17 mouse cellular contexts compared by ENCODE assay signal in genomic region chr4:47205846-47206245, GRCm38 (mm10). TPM values are rescaled to one million over a fixed set of nuclear protein-coding genes. Genes with fewer than 3 reads are reported as not detected.
A peak's percentile ranks its signal among the peaks of the same experiment; 100 is the strongest.
DNase-seq lines count a peak whose midpoint lies in the region; ATAC-seq and TF ChIP-seq lines count a peak whose summit lies in the region.
"Had no signal": no experiment of that assay in that cellular context is flagged by ENCODE, and none has a peak within 500 bp of the region (broad histone marks: within the 10 kb centered on the region; RNA-seq: fewer than 3 reads in every experiment).

No protein-coding gene starts in this region.

- no peak for TF ChIP-seq CTCF in lung, postnatal 0 days (IDR thresholded peaks at IDR 0.05)

- no peak overlapping the region for H3K4me3 ChIP-seq in kidney, embryonic 15.5 days (replicated peaks)
- no peak overlapping the region for H3K4me3 ChIP-seq in lung, postnatal 0 days (ENCODE audit: low read depth, low read length)
- H3K4me3 ChIP-seq: forebrain, embryonic 15.5 days; neural tube, embryonic 12.5 days had no signal

- 54% methylated on average over 6 of the region's 6 CpGs for WGBS in kidney, embryonic 15.5 days
- 30% methylated on average over 6 of the region's 6 CpGs for WGBS in lung, postnatal 0 days

- H3K9me3 ChIP-seq in kidney, embryonic 15.5 days (replicated peaks), result no peaks in the 10 kb centered on the region
- no peaks in the 10 kb centered on the region for H3K9me3 ChIP-seq in lung, postnatal 0 days (ENCODE audit: low read length)
- H3K9me3 ChIP-seq: forebrain, embryonic 15.5 days; neural tube, embryonic 12.5 days had no signal

- intact Hi-C loops in heart, postnatal 14 days (cut with DNase I), result loop anchor here (5.0 kb wide), 2 partner anchors 46 to 54 kb away; no protein-coding TSS in a partner anchor

- ATAC-seq in kidney, embryonic 15.5 days (replicated peaks; ENCODE audit: low FRiP score), result no peak
- ATAC-seq in lung, postnatal 0 days, result peak; percentile 57
- ATAC-seq: forebrain, embryonic 15.5 days; hindbrain, postnatal 0 days had no signal

- H3K27ac ChIP-seq in kidney, embryonic 15.5 days, result peak overlapping the region; percentile 79
- no peak overlapping the region for H3K27ac ChIP-seq in lung, postnatal 0 days (ENCODE audit: low read length)
- H3K27ac ChIP-seq: forebrain, embryonic 15.5 days; hindbrain, postnatal 0 days; macrophage; neural tube, embryonic 12.5 days had no signal

- H3K27me3 ChIP-seq in kidney, embryonic 15.5 days, result peaks cover 55% of the 10 kb centered on the region
- H3K27me3 ChIP-seq in lung, postnatal 0 days (replicated peaks; ENCODE audit: insufficient read depth, low read length), result peaks cover 6% of the 10 kb centered on the region; the same call in 1 of the 2 replicates

- peak; percentile 94 for DNase-seq in heart, adult 11 months
- DNase-seq in heart, postnatal 14 days, result no peak
- DNase-seq in kidney, adult 11 months, result no peak
- DNase-seq in lung, postnatal 0 days (ENCODE audit: low spot score), result peak; percentile 36
- DNase-seq in lung, postnatal 25 days (ENCODE audit: low spot score), result no peak
- no peak for DNase-seq in right cerebral cortex, postnatal 25 days
- no peak for DNase-seq in urinary bladder, adult 2 months (ENCODE audit: low spot score)
- DNase-seq: cerebellum, adult 11 months; cerebellum, postnatal 14 days; layer of hippocampus, postnatal 36 days had no signal

- H3K4me1 ChIP-seq in kidney, embryonic 15.5 days, result peaks cover 37% of the 10 kb centered on the region
- H3K4me1 ChIP-seq in lung, postnatal 0 days (ENCODE audit: insufficient read depth, low read depth, low read length), result peaks cover 10% of the 10 kb centered on the region

- H3K36me3 ChIP-seq in kidney, embryonic 15.5 days, result no peaks in the 10 kb centered on the region
- H3K36me3 ChIP-seq in lung, postnatal 0 days (ENCODE audit: insufficient read depth, low read length), result no peaks in the 10 kb centered on the region
- H3K36me3 ChIP-seq: forebrain, embryonic 15.5 days; neural tube, embryonic 12.5 days had no signal

- TF ChIP-seq EP300 in lung, postnatal 0 days (IDR thresholded peaks at IDR 0.05), result no peak

- no peak overlapping the region for H3K4me2 ChIP-seq in kidney, embryonic 15.5 days
- no peak overlapping the region for H3K4me2 ChIP-seq in lung, postnatal 0 days (replicated peaks; ENCODE audit: low read depth, low read length)
- H3K4me2 ChIP-seq: forebrain, embryonic 15.5 days; midbrain, embryonic 11.5 days; neural tube, embryonic 12.5 days had no signal

- no peak overlapping the region for H3K9ac ChIP-seq in kidney, embryonic 15.5 days
- H3K9ac ChIP-seq in lung, postnatal 0 days (replicated peaks; ENCODE audit: low read depth), result no peak overlapping the region
- H3K9ac ChIP-seq: forebrain, embryonic 15.5 days; neural tube, embryonic 12.5 days had no signal

RNA-seq across cellular contexts. Expression of gene Col15a1, which starts 2.1 kb away (rescaled TPM):
- total RNA-seq in heart, postnatal 14 days (2021), result 100 to 1,000 TPM; 237 to 250 TPM
- polyA plus RNA-seq in kidney, embryonic 15.5 days (2015; fragmentation: Nextera tagmentation; extraction: Ambion mirVana), result 21.9 and 24.0 TPM in 2 replicates
- polyA plus RNA-seq in lung, postnatal 0 days (2015; fragmentation: Nextera tagmentation; extraction: Ambion mirVana), result 4.9 and 6.0 TPM in 2 replicates
- 117 and 147 TPM in 2 replicates for polyA plus RNA-seq in urinary bladder, adult 2 months (2012; rRNA removed)
- total RNA-seq: hematopoietic stem cell, adult 5-6 weeks had no signal

Comparison
In these comparisons a context has a peak if more than half of its experiments do, and no peak if none do; other contexts are left out.
1. DNase-seq: peak in heart, adult 11 months (single experiment) and lung, postnatal 0 days (single experiment); none in heart, postnatal 14 days (0 of 2), kidney, adult 11 months (single experiment), lung, postnatal 25 days (single experiment), right cerebral cortex, postnatal 25 days (single experiment) and urinary bladder, adult 2 months (single experiment).